Mouse (Mus musculus) MEL (cell line): Measurements from ENCODE around the gene Nr3c2.

Experiments used
- CHD2 ChIP-seq: IDR thresholded peaks from 2 replicates; pipeline ENCODE4 v1.6.1; 2011; ENCODE audit warnings: low read length, improper control_type of control experiment
- CTCF ChIP-seq, 3 experiments: IDR thresholded peaks in 2 of 3; conservative IDR thresholded peaks in 1 of 3; 2 replicates each; pipeline ENCODE4 v1.5.1; 2011 to 2012; ENCODE audit warnings: low read length in 3 of 3, low read depth in 2 of 3, mild to moderate bottlenecking in 2 of 3, improper control_type of control experiment in 1 of 3, inconsistent platforms in 1 of 3, mixed read lengths in 1 of 3, moderate library complexity in 1 of 3; ENCODE audit not compliant: control insufficient read depth in 1 of 3, insufficient read depth in 1 of 3, poor library complexity in 1 of 3, severe bottlenecking in 1 of 3
- E2F4 ChIP-seq: IDR thresholded peaks from 2 replicates; pipeline ENCODE4 v1.6.1; 2011; ENCODE audit warnings: low read depth, low read length, improper control_type of control experiment, borderline replicate concordance
- EP300 ChIP-seq, 2 experiments: IDR thresholded peaks; 2 replicates each; pipeline ENCODE4 v1.6.1; 2011; ENCODE audit warnings: improper control_type of control experiment in 2 of 2, low read length in 2 of 2, low read depth in 1 of 2, mild to moderate bottlenecking in 1 of 2
- ETS1 ChIP-seq: IDR thresholded peaks from 2 replicates; pipeline ENCODE4 v1.6.1; 2012; ENCODE audit warnings: low read depth, mild to moderate bottlenecking, inconsistent platforms, low read length, improper control_type of control experiment, moderate library complexity
- GABPA ChIP-seq: IDR thresholded peaks from 2 replicates; pipeline ENCODE4 v1.6.1; 2012; ENCODE audit warnings: low read depth, mild to moderate bottlenecking, inconsistent platforms, low read length, improper control_type of control experiment, moderate library complexity
- GATA1 ChIP-seq: IDR thresholded peaks from 2 replicates; pipeline ENCODE4 v1.6.1; 2011; ENCODE audit warnings: low read depth, low read length, improper control_type of control experiment
- HCFC1 ChIP-seq: IDR thresholded peaks from 2 replicates; pipeline ENCODE4 v1.6.1; 2012; ENCODE audit warnings: low read depth, mild to moderate bottlenecking, inconsistent platforms, low read length, improper control_type of control experiment, moderate library complexity
- MAX ChIP-seq: IDR thresholded peaks from 2 replicates; pipeline ENCODE4 v1.6.1; 2011; ENCODE audit warnings: low read length, improper control_type of control experiment
- NRF1 ChIP-seq: IDR thresholded peaks from 2 replicates; pipeline ENCODE4 v1.6.1; 2014; ENCODE audit warnings: low read depth, mild to moderate bottlenecking, inconsistent platforms, low read length, improper control_type of control experiment, moderate library complexity; ENCODE audit not compliant: poor library complexity, insufficient read depth, severe bottlenecking
- POLR2A ChIP-seq, 2 experiments: IDR thresholded peaks; 2 replicates each; pipeline ENCODE4 v1.6.1; 2011 to 2012; ENCODE audit warnings: low read length in 2 of 2, mild to moderate bottlenecking in 2 of 2, control low read depth in 1 of 2, improper control_type of control experiment in 1 of 2, low read depth in 1 of 2, moderate library complexity in 1 of 2; ENCODE audit not compliant: control insufficient read depth in 1 of 2, insufficient read depth in 1 of 2, poor library complexity in 1 of 2
- TCF12 ChIP-seq: IDR thresholded peaks from 2 replicates; pipeline ENCODE4 v1.6.1; 2014; ENCODE audit warnings: low read depth, mild to moderate bottlenecking, inconsistent platforms, low read length, improper control_type of control experiment, moderate library complexity
- ZC3H11A ChIP-seq: IDR thresholded peaks from 2 replicates; pipeline ENCODE4 v1.6.1; 2012; ENCODE audit warnings: low read depth, mild to moderate bottlenecking, inconsistent platforms, low read length, improper control_type of control experiment
- ZKSCAN1 ChIP-seq: IDR thresholded peaks from 2 replicates; pipeline ENCODE4 v1.6.1; 2012; ENCODE audit warnings: low read depth, mild to moderate bottlenecking, inconsistent platforms, low read length, improper control_type of control experiment, moderate library complexity

- no peak for TF ChIP-seq MAX
- no peak for TF ChIP-seq POLR2A (IDR thresholded peaks at IDR 0.05; ENCODE audit: control insufficient read depth in 1 of 2, insufficient read depth in 1 of 2, low read depth in 1 of 2, low read length in 2 of 2, poor library complexity in 1 of 2)
- no peak for TF ChIP-seq E2F4
- no peak for TF ChIP-seq TCF12
- TF ChIP-seq CTCF (IDR thresholded peaks at IDR 0.05 in 2 of 3, conservative IDR thresholded peaks at IDR 0.05 in 1 of 3; ENCODE audit: control insufficient read depth in 1 of 3, insufficient read depth in 1 of 3, low read depth in 2 of 3, low read length in 3 of 3, poor library complexity in 1 of 3, severe bottlenecking in 1 of 3), result no peak
- no peak for TF ChIP-seq GABPA
- no peak for TF ChIP-seq ZC3H11A
- no peak for TF ChIP-seq HCFC1
- no peak for TF ChIP-seq ZKSCAN1
- no peak for TF ChIP-seq ETS1
- TF ChIP-seq NRF1, result no peak
- no peak for TF ChIP-seq CHD2
- no peak for TF ChIP-seq EP300 (IDR thresholded peaks at IDR 0.05; ENCODE audit: low read depth in 1 of 2, low read length in 2 of 2)
- no peak for TF ChIP-seq GATA1
These were observed 290.1 kb downstream of the Nr3c2 start for GRCm38 (mm10) chr8:77189318-77189717.
